Mouse (Mus musculus): Measurements from ENCODE around the gene Gm44511. TPM values are rescaled to one million over a fixed set of nuclear protein-coding genes. Genes with fewer than 3 reads are reported as not detected.
"Not testable (repeated sequence)": the region's sequence is repeated elsewhere in the genome, so short reads cannot be mapped to it uniquely, and the experiment has no call there.

Gene Gm44511
- total RNA-seq, 2 experiments from 2014 or later: not detected

- intact Hi-C loops (cut with DNase I): loop anchor here (1.0 to 10.0 kb wide), 2 partner anchors 39 to 488 kb away; no protein-coding TSS in a partner anchor
- peak; percentile 35 to 56 for DNase-seq
Measured at GRCm38 (mm10) chr6:128766486-128767254, 59.4 kb downstream of the Gm44511 start.

- intact Hi-C loops (cut with DNase I): loop anchor here (2.0 to 10.0 kb wide), 3 partner anchors 38 to 490 kb away; no protein-coding TSS in a partner anchor
- DNase-seq: no peak
Measured at GRCm38 (mm10) chr6:128765211-128765610, 60.9 kb downstream of the Gm44511 start.

GRCm38 (mm10) chr6:128764598-128764997 is 61.5 kb downstream of the Gm44511 start:
- DNase-seq: no peak

GRCm38 (mm10) chr6:128763736-128764523 is 62.2 kb downstream of the Gm44511 start:
- peak; percentile 90 to 93 for DNase-seq
- intact Hi-C loops (cut with DNase I): loop anchor here (2.0 to 10.0 kb wide), 3 partner anchors 39 to 491 kb away; no protein-coding TSS in a partner anchor

More at GRCm38 (mm10) chr6:128764598-128764997, 61.5 kb downstream of the Gm44511 start:
- intact Hi-C loops (cut with DNase I): loop anchor here (2.0 to 10.0 kb wide), 3 partner anchors 38 to 490 kb away; no protein-coding TSS in a partner anchor

- intact Hi-C loops (cut with DNase I): loop anchor here (10.0 kb wide), 1 partner anchor 492 kb away; no protein-coding TSS in a partner anchor
- not testable (repeated sequence) for DNase-seq
Measured at GRCm38 (mm10) chr6:128762892-128763670, 63.0 kb downstream of the Gm44511 start.

- DNase-seq: no peak
- intact Hi-C loops (cut with DNase I): loop anchor here (10.0 kb wide), 1 partner anchor 494 kb away; no protein-coding TSS in a partner anchor
Measured at GRCm38 (mm10) chr6:128761144-128761540, 65.0 kb downstream of the Gm44511 start.

GRCm38 (mm10) chr6:128760416-128761143 is 65.5 kb downstream of the Gm44511 start:
- peak; percentile 86 to 90 for DNase-seq
- intact Hi-C loops (cut with DNase I): loop anchor here (10.0 kb wide), 1 partner anchor 494 kb away; no protein-coding TSS in a partner anchor

- intact Hi-C loops (cut with DNase I): loop anchor here (10.0 kb wide), 1 partner anchor 495 kb away; no protein-coding TSS in a partner anchor
- DNase-seq: peak; percentile 91 to 95
Measured at GRCm38 (mm10) chr6:128760016-128760415, 66.1 kb downstream of the Gm44511 start.

GRCm38 (mm10) chr6:128759221-128759950 is 66.7 kb downstream of the Gm44511 start:
- DNase-seq: no peak
- intact Hi-C loops (cut with DNase I): no loop called here

GRCm38 (mm10) chr6:128755402-128755763 is 70.7 kb downstream of the Gm44511 start:
- DNase-seq: not testable (repeated sequence)
- intact Hi-C loops (cut with DNase I): loop anchor here (2.0 kb wide), 1 partner anchor 125 kb away; no protein-coding TSS in a partner anchor

- not testable (repeated sequence) for DNase-seq
- intact Hi-C loops (cut with DNase I): loop anchor here (2.0 to 5.0 kb wide), 2 partner anchors 124 to 153 kb away; no protein-coding TSS in a partner anchor
Measured at GRCm38 (mm10) chr6:128754748-128755401, 71.2 kb downstream of the Gm44511 start.

- peak in 1 of 2 experiments; percentile 26 for DNase-seq
- intact Hi-C loops (cut with DNase I): loop anchor here (2.0 to 5.0 kb wide), 2 partner anchors 123 to 152 kb away; no protein-coding TSS in a partner anchor
Measured at GRCm38 (mm10) chr6:128754265-128754664, 71.8 kb downstream of the Gm44511 start.

GRCm38 (mm10) chr6:128753610-128754224 is 72.4 kb downstream of the Gm44511 start:
- intact Hi-C loops (cut with DNase I): loop anchor here (2.0 to 5.0 kb wide), 2 partner anchors 123 to 151 kb away; no protein-coding TSS in a partner anchor
- DNase-seq: peak; percentile 76 to 88

- DNase-seq; intact Hi-C loops (cut with DNase I): not testable (repeated sequence)
Measured at GRCm38 (mm10) chr6:128747006-128747405, 79.1 kb downstream of the Gm44511 start.

GRCm38 (mm10) chr6:128737445-128737844 is 88.7 kb downstream of the Gm44511 start:
- intact Hi-C loops (cut with DNase I): no loop called here

GRCm38 (mm10) chr6:128736100-128736499 is 90.0 kb downstream of the Gm44511 start:
- DNase-seq: peak; percentile 14 to 21
- intact Hi-C loops (cut with DNase I): no loop called here

More at GRCm38 (mm10) chr6:128737445-128737844, 88.7 kb downstream of the Gm44511 start:
- no peak for DNase-seq

GRCm38 (mm10) chr6:128734896-128735295 is 91.2 kb downstream of the Gm44511 start:
- intact Hi-C loops (cut with DNase I): no loop called here
- DNase-seq: no peak
